Mouse (Mus musculus) layer of hippocampus, adult 8-10 months (tissue): ENCODE results near the gene Tnrc6c. TPM values are rescaled to one million over a fixed set of nuclear protein-coding genes. Genes with fewer than 3 reads are reported as not detected.

ENCODE experiments used
- DNase-seq, 2 experiments: peaks; one replicate each; pipeline ENCODE4 v3.0.0; 2022; ENCODE audit warnings: low spot score in 2 of 2
- total RNA-seq, 4 experiments: library from RNA; stranded (reverse); gene quantifications; 2 replicates each; pipeline ENCODE4 v1.2.4; 2022

Gene Tnrc6c
- total RNA-seq: 10 to 100 TPM; 69.4 to 83.2 (median 76.7) TPM

GRCm38 (mm10) chr11:117653491-117654351 lies at the start of gene Tnrc6c:
Gene Tnrc6c, plus strand, starts transcription at chr11:117654289.
- peak; percentile 83 to 87 for DNase-seq

- DNase-seq: no peak
These were observed 48.0 kb upstream of the Tnrc6c start for GRCm38 (mm10) chr11:117606137-117606536.

GRCm38 (mm10) chr11:117606605-117607203 lies 47.4 kb upstream of the Tnrc6c start:
- no peak for DNase-seq

GRCm38 (mm10) chr11:117608141-117608789 lies 45.8 kb upstream of the Tnrc6c start:
- no peak for DNase-seq

- no peak for DNase-seq
These were observed 45.1 kb upstream of the Tnrc6c start for GRCm38 (mm10) chr11:117608976-117609375.

GRCm38 (mm10) chr11:117610589-117610988 lies 43.5 kb upstream of the Tnrc6c start:
- DNase-seq: no peak

- DNase-seq: peak; percentile 63 to 68
These were observed 43.0 kb upstream of the Tnrc6c start for GRCm38 (mm10) chr11:117611068-117611467.

GRCm38 (mm10) chr11:117611860-117612259 lies 42.2 kb upstream of the Tnrc6c start:
- no peak for DNase-seq

GRCm38 (mm10) chr11:117612885-117613284 lies 41.2 kb upstream of the Tnrc6c start:
- DNase-seq: no peak

GRCm38 (mm10) chr11:117617368-117617908 lies 36.7 kb upstream of the Tnrc6c start:
- no peak for DNase-seq

- DNase-seq: no peak
These were observed 35.9 kb upstream of the Tnrc6c start for GRCm38 (mm10) chr11:117618214-117618613.

GRCm38 (mm10) chr11:117618774-117619173 lies 35.3 kb upstream of the Tnrc6c start:
- no peak for DNase-seq

- DNase-seq: no peak
These were observed 34.5 kb upstream of the Tnrc6c start for GRCm38 (mm10) chr11:117619581-117619980.

GRCm38 (mm10) chr11:117625196-117625595 lies 28.9 kb upstream of the Tnrc6c start:
- no peak for DNase-seq

GRCm38 (mm10) chr11:117626557-117626956 lies 27.5 kb upstream of the Tnrc6c start:
- DNase-seq: no peak

- peak; percentile 35 to 39 for DNase-seq
These were observed 27.0 kb upstream of the Tnrc6c start for GRCm38 (mm10) chr11:117627060-117627562.

- DNase-seq: no peak
These were observed 26.3 kb upstream of the Tnrc6c start for GRCm38 (mm10) chr11:117627746-117628311.

GRCm38 (mm10) chr11:117628312-117628779 lies 25.7 kb upstream of the Tnrc6c start:
- DNase-seq: peak; percentile 71 to 74

- DNase-seq: no peak
These were observed 24.2 kb upstream of the Tnrc6c start for GRCm38 (mm10) chr11:117629865-117630264.

GRCm38 (mm10) chr11:117630868-117631565 lies 23.1 kb upstream of the Tnrc6c start:
- no peak for DNase-seq

GRCm38 (mm10) chr11:117633310-117633709 lies 20.8 kb upstream of the Tnrc6c start:
- DNase-seq: no peak
